Mouse (Mus musculus): ENCODE data around the gene Rad54l. TPM values are rescaled to one million over a fixed set of nuclear protein-coding genes. Genes with fewer than 3 reads are reported as not detected.

The Rad54l gene
- polyA plus RNA-seq, 1 experiment from 2014 or later = 83.3 TPM

DNA sequence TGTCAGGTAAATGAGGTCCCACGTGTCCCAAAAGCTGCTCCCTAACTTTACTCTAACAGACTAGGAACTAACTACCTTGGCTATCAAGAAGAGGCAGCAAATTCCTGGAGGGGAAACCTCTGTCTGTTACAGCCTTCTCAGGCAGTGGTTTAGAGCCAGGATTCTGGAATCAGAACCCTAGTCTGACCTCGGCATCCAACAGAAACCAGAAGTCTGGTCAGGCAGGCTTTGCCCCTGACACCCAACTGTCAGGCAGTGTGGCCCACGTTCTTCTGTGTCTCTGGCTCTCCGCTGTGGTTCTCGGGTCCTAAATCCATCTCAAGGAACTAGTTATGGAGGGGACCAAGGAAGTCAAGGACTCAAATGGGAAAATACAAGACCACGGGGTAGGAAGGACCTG is 27.7 kb upstream of the Rad54l start, which contains the start of gene Lurap1:
Gene Lurap1, minus strand, starts transcription at position 101 of the 400 bp plus-strand sequence.
- peak within 1 kb of the TSS; percentile 96 for H3K27ac ChIP-seq
- no peaks in the 10 kb centered on the region for H3K27me3 ChIP-seq (ENCODE audit: low read depth, poor library complexity, severe bottlenecking)
- H3K4me3 ChIP-seq = peak within 1 kb of the TSS; percentile 83
- DNase-seq (ENCODE audit: low spot score) = no peak
- H3K36me3 ChIP-seq = peaks cover 49% of the 10 kb centered on the region
- H3K4me1 ChIP-seq = peaks cover 14% of the 10 kb centered on the region
- 76% methylated on average over 6 of the region's 6 CpGs for WGBS
- no peaks in the 10 kb centered on the region for H3K9me3 ChIP-seq (replicated peaks)

DNA sequence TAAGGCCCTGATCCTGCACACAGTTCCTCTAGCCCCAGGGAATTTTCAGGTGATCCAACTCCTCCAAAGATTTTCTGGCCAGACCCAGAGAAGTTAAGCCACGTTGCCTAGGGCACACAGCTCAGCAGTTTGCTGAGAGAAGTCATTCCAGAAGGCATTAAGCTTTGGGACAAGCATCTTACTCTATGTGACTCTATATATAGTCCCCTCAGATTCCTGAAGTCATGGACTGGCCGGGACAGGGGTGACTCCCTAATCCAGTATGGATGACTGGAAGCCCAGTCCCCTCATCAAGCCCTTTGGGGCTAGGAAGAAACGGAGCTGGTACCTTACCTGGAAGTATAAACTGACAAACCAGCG is 27.4 kb upstream of the Rad54l start:
- H3K4me3 ChIP-seq = peak overlapping the region; percentile 83
- no peak for DNase-seq (ENCODE audit: low spot score)
- WGBS = 22% methylated on average over 4 of the region's 4 CpGs
- no peaks in the 10 kb centered on the region for H3K27me3 ChIP-seq (ENCODE audit: low read depth, poor library complexity, severe bottlenecking)
- no peaks in the 10 kb centered on the region for H3K9me3 ChIP-seq (replicated peaks)
- peaks cover 45% of the 10 kb centered on the region for H3K36me3 ChIP-seq
- peaks cover 14% of the 10 kb centered on the region for H3K4me1 ChIP-seq
- peak overlapping the region; percentile 96 for H3K27ac ChIP-seq

DNA sequence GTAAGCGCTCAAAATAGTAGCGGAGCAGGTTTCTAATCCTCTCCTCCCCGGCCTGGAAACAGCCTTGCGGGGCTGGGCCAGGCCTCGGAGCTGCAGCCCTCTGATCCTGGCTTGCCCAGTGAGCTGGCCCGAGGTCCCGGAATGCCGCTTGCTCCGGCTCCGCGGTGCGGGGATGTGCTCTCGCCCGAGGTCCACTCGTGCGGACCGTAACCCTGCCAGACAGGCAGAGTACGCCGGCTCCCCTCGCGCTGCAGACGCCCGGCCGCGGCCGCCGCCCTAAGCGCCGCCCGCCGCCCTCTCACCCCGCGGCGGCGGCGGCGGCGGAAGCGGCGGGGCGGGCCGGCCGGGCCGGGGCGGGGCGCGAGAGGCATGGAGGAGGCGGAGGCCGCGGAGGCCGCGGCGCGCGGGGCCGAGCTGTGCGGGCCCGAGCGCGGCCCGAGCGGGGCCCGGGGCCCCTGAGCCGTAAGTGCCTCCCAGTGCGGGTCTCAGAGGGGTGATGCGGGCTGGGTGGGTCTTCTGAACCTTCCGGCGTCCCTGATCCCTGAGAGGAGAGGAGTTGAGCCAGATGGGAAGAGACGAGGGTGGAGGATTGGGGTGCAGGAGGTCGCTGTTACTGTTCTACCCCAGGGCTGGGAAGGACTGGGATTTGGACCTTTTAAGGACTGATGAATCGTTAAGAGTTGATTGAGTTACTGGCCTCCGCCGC is 26.8 kb upstream of the Rad54l start:
- no peaks in the 10 kb centered on the region for H3K27me3 ChIP-seq (ENCODE audit: low read depth, poor library complexity, severe bottlenecking)
- H3K9me3 ChIP-seq (replicated peaks) = no peaks in the 10 kb centered on the region
- H3K36me3 ChIP-seq = peaks cover 39% of the 10 kb centered on the region
- H3K4me3 ChIP-seq = peak overlapping the region; percentile 83
- H3K4me1 ChIP-seq = peaks cover 14% of the 10 kb centered on the region
- WGBS = 5% methylated on average over 73 of the region's 73 CpGs
- peak; percentile 82 for DNase-seq (ENCODE audit: low spot score)
- peak overlapping the region; percentile 96 for H3K27ac ChIP-seq

DNA sequence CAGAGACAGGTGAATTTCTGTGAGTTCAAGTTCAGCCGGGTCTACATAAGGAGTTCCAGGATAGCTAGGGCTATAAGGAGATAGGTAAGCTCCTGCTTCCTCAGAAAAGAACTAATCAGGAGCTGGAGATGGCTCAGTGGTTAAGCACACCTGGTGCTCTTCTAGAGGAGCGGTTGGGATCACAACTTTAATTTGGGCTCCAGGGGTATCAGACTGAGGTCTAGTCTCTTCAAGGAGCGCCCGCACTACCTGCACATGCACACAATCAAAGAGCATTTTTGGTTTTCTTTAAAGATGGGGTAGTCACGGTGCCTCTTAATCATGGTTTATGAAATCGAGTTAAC is 26.3 kb upstream of the Rad54l start:
- H3K4me3 ChIP-seq = peak overlapping the region; percentile 83
- peaks cover 16% of the 10 kb centered on the region for H3K4me1 ChIP-seq
- WGBS = 20% methylated on average over 6 of the region's 6 CpGs
- peak overlapping the region; percentile 96 for H3K27ac ChIP-seq
- no peaks in the 10 kb centered on the region for H3K9me3 ChIP-seq (replicated peaks)
- H3K27me3 ChIP-seq (ENCODE audit: low read depth, poor library complexity, severe bottlenecking) = no peaks in the 10 kb centered on the region
- DNase-seq (ENCODE audit: low spot score) = no peak
- H3K36me3 ChIP-seq = peaks cover 34% of the 10 kb centered on the region

DNA sequence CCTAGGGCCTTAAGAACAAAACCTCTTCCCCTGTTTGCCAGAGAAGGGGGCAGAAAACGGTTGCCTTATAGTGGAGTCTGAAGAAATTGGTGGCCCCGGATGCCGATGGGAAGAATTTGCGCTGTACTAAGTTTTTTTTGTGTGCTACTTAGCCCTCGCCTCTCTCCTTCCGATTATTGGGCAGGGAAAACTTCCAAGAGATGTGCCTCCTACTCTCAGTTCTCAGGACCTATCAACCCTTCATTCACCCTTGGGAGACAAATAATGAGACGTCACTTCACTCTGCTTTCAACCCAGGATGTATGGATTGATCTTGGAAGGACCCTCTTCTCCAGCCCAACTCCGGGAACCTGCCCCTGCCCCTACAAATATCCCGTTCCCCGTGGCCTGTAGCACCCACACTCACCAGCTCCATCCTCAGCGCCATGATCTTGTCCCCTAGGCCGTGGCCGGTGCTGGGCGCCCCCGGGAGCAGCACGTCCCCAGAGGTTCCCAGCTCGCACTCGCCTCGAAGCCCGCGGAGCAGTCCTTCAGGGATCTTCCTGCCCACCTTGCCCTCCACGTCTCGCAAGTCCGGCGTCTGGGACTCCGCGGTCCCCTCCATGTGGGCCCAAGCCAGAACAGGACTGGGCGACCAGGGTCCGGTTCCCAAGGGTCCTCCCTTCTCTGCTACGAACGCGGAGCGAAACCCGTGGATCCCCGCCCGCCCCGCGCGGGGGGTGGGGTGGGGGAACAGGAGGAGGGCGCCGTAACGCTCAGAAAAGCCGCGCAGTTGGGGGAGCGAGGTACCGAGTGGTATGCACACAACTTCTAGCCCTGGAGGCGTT is 20.6 kb upstream of the Rad54l start:
- H3K9me3 ChIP-seq (replicated peaks) = no peaks in the 10 kb centered on the region
- peaks cover 31% of the 10 kb centered on the region for H3K27me3 ChIP-seq (ENCODE audit: low read depth, poor library complexity, severe bottlenecking)
- peaks cover 21% of the 10 kb centered on the region for H3K4me1 ChIP-seq
- DNase-seq (ENCODE audit: low spot score) = peak; percentile 77
- no peaks in the 10 kb centered on the region for H3K36me3 ChIP-seq
- peak overlapping the region; percentile 84 for H3K27ac ChIP-seq
- WGBS = under 1% methylated on average over 47 of the region's 47 CpGs
- peak overlapping the region; percentile 82 for H3K4me3 ChIP-seq

DNA sequence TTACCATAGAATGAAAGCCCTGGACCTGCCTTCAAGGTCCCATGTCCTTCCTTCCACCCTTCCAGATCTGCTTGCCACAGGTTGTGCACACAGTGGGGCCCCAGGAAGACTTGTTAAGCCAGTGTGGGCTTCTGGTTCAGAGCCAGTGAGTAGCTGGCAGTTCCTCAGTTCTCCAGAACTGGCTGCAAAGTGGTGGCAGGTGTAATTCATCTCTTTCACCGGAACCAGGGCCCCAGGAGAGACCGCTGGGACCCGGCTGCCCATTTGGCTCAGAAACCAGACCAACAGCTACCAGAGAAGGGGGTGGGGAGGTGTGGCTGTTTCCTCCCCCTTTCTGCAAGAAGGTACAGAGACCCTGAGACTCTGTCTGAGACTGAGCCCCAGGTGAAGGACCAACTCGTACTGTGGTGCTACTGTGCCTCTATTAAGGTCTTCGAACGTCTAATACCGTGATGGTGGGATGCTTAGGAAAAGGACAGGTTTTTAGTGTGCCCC is 19.9 kb upstream of the Rad54l start:
- Histone ChIP-seq H3K4me1 (peaks cover 21% of the 10 kb centered on the region), H3K27me3 (ENCODE audit: low read depth, poor library complexity, severe bottlenecking) (peaks cover 31% of the 10 kb centered on the region), H3K27ac (no peak overlapping the region), H3K4me3 (peak overlapping the region; percentile 82), H3K9me3 (replicated peaks) (no peaks in the 10 kb centered on the region), H3K36me3 (no peaks in the 10 kb centered on the region)
- 7% methylated on average over 7 of the region's 7 CpGs for WGBS
- no peak for DNase-seq (ENCODE audit: low spot score)

DNA sequence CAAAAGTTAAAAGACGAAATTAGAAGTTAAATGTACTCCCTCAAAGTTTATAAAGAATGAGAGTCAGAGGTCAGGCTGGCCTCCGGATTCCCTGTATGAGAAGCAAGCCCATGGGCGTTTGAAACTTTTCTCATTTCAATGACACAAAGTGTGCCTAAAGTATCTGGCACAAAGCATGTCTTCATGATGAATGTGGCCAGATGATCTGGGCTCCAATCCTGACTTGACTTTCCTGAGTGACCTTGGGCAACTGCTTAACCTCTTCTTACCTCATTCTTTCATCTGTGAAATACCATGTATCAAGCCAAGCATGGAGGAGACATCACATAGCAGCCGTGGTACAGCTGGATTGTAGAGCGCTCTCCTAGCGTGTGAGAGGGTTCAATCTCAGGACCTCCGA is 18.8 kb upstream of the Rad54l start:
- Histone ChIP-seq H3K36me3 (no peaks in the 10 kb centered on the region), H3K27ac (no peak overlapping the region), H3K27me3 (ENCODE audit: low read depth, poor library complexity, severe bottlenecking) (peaks cover 31% of the 10 kb centered on the region), H3K4me1 (peaks cover 21% of the 10 kb centered on the region), H3K4me3 (no peak overlapping the region), H3K9me3 (replicated peaks) (no peaks in the 10 kb centered on the region)
- DNase-seq (ENCODE audit: low spot score) = no peak
- WGBS = 84% methylated on average over 7 of the region's 7 CpGs

DNA sequence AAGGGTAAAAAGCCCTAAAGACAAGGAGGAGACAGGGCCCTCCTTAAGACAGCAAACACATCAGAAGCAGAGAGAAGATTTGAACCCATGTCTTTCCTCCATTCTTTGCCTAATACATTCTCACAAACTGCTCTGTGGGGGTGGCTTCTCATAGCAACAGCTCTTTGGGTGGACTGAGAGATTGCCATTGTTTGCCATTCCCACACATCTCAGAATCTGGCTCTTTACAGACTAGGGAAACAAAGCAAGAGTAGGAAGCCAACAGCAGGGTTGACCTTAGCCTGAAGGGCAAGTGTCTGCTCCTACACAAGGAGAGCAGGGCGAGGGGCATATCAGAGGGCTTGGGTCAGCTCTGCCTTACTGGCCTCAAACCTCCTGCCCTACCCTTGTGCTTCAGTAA is 18.2 kb upstream of the Rad54l start:
- H3K27me3 ChIP-seq (ENCODE audit: low read depth, poor library complexity, severe bottlenecking) = peaks cover 31% of the 10 kb centered on the region
- no peak overlapping the region for H3K4me3 ChIP-seq
- no peak overlapping the region for H3K27ac ChIP-seq
- H3K4me1 ChIP-seq = peaks cover 21% of the 10 kb centered on the region
- no peaks in the 10 kb centered on the region for H3K9me3 ChIP-seq (replicated peaks)
- 88% methylated on average over 1 of the region's 1 CpGs for WGBS
- no peak for DNase-seq (ENCODE audit: low spot score)
- H3K36me3 ChIP-seq = no peaks in the 10 kb centered on the region

DNA sequence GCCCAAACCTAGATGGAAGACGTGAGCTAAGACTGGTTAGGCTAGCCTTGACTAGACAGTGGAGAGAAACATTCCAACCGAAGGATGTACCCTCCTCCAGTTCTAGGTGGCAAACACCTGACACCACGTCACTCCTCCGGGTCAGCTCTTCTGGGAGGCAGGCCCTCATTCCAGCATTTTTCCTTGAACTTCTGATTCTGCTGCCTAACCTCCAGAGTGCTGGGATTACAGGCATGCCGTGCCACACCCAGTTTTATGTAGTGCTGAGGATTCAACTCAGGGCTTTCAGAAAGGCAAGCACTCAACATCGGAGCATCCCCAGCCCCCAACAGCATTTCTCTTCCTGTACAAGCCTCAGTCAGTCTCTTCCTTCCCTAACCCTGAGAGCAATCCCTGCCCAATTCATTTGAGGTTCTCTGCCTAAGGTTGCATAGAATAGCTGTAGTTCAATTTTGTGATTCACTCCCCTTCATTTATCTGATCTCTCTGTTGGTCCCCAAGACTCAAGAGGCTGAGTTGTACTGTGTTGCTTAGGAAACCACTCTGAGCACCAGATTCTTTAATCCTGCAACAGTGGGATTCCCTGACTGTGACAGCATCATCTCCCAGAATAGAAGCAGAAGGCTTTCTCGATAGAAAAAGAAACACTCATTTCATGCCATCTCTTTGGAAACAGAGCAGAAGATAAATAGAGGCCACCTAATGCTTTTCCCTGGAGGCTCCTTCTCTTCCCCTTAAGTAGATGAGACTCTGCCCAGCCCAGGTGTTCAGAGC is 17.5 kb upstream of the Rad54l start:
- peaks cover 21% of the 10 kb centered on the region for H3K4me1 ChIP-seq
- WGBS = 86% methylated on average over 7 of the region's 7 CpGs

DNA sequence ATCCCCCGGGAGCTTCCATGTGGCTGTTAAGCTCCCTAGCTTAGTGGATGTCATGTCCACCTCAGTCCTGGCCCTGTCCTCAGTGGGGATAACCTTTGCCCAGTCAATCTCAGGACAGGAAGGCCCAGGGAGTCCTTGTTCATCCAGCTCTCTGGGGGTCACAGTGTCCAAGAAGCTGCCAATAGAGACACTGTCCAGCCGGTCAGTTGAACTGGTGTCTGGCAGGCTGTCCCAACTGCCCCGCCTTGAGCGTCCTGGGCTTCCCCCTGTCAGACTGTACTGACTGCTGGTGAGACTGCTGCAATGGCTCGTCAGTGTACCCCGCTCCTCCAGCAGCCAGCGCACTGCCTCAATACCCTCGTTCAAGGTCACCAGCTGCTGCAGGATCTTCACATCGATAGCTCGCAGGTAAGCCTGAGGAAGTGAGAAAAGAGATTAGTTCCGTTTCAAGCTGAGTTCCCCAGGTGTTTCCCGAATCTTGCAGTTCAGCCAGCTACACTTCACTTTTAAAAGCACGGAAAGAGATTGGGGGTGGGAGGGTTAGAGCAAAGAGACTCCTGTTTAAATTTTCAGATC is 14.0 kb upstream of the Rad54l start:
- no peaks in the 10 kb centered on the region for H3K9me3 ChIP-seq (replicated peaks)
- WGBS = 49% methylated on average over 13 of the region's 13 CpGs
- H3K27ac ChIP-seq = no peak overlapping the region
- no peaks in the 10 kb centered on the region for H3K36me3 ChIP-seq
- no peak for DNase-seq (ENCODE audit: low spot score)
- H3K4me3 ChIP-seq = no peak overlapping the region
- peaks cover 12% of the 10 kb centered on the region for H3K27me3 ChIP-seq (ENCODE audit: low read depth, poor library complexity, severe bottlenecking)
- no peaks in the 10 kb centered on the region for H3K4me1 ChIP-seq

More for the DNA sequence above, 17.5 kb upstream of the Rad54l start:
- Histone ChIP-seq H3K9me3 (replicated peaks) (no peaks in the 10 kb centered on the region), H3K27me3 (ENCODE audit: low read depth, poor library complexity, severe bottlenecking) (peaks cover 31% of the 10 kb centered on the region), H3K27ac (no peak overlapping the region), H3K36me3 (no peaks in the 10 kb centered on the region), H3K4me3 (no peak overlapping the region)
- DNase-seq (ENCODE audit: low spot score) = no peak

DNA sequence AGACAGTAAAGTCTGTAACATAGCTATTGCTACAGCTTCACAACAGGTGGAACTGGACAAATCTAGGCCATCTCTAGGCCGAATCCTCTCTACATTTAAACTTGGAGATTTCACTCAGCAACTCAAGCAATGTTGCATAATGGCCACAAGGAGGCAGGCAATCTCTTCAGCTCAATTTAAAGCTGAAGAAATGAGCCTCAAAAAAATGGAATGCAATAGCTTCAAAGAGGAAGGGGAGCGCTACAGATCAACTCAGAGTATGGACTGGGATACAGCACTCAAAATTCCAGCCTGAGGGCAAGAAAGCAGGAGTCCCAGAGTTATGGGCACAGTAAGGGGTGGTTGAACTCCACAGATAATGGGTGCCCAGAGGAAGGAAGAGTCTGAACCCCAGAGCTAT is 11.5 kb upstream of the Rad54l start:
- H3K9me3 ChIP-seq (replicated peaks) = no peaks in the 10 kb centered on the region
- H3K36me3 ChIP-seq = peaks cover 8% of the 10 kb centered on the region; the same call in 1 of the 2 replicates
- no peak for DNase-seq (ENCODE audit: low spot score)
- H3K27me3 ChIP-seq (ENCODE audit: low read depth, poor library complexity, severe bottlenecking) = no peaks in the 10 kb centered on the region
- 58% methylated on average over 2 of the region's 2 CpGs for WGBS
- no peak overlapping the region for H3K27ac ChIP-seq
- no peak overlapping the region for H3K4me3 ChIP-seq
- H3K4me1 ChIP-seq = no peaks in the 10 kb centered on the region

DNA sequence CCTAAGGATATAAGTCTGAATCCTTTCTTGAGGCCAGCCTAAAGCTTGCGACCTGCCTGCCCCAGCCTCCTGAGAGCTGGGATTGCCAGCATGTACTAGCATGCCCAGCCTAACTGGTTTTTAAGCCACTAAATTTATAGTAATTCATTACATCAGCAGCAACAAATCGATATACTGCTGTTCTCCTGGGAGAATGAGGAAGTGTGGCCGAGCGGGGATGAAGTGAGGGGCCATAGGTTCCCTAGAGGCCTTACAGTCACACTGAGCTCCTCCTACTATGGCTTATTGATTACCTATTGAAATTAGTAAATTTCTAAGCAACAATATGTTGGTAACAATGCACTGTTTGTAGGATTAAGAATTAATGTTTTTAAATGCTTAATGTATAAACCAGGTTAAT is 9.6 kb upstream of the Rad54l start:
- Histone ChIP-seq H3K9me3 (replicated peaks) (no peaks in the 10 kb centered on the region), H3K4me1 (no peaks in the 10 kb centered on the region), H3K36me3 (peaks cover 8% of the 10 kb centered on the region; the same call in 1 of the 2 replicates), H3K27ac (no peak overlapping the region), H3K4me3 (no peak overlapping the region), H3K27me3 (ENCODE audit: low read depth, poor library complexity, severe bottlenecking) (no peaks in the 10 kb centered on the region)
- 87% methylated on average over 4 of the region's 4 CpGs for WGBS
- no peak for DNase-seq (ENCODE audit: low spot score)
